In genomic region chr11:5858723-5859122, GRCm38 (mm10) we compare ENCODE assay signal across 24 mouse cellular contexts. TPM values are rescaled to one million over a fixed set of nuclear protein-coding genes. Genes with fewer than 3 reads are reported as not detected.
DNase-seq lines count a peak whose midpoint lies in the region; TF ChIP-seq lines count a peak whose summit lies in the region.
"Had no signal": no experiment of that assay in that cellular context is flagged by ENCODE, and none has a peak within 500 bp of the region (broad histone marks: within the 10 kb centered on the region; RNA-seq: fewer than 3 reads in every experiment).

No protein-coding gene starts in this region.

- H3K9ac ChIP-seq in liver, adult 2 months (ENCODE audit: low read depth, low read length) = no peak overlapping the region
- H3K9ac ChIP-seq: embryonic facial prominence, embryonic 15.5 days; forebrain, embryonic 15.5 days; liver, embryonic 15.5 days; neural tube, embryonic 15.5 days had no signal

- WGBS in liver, adult 2 months = 89% methylated on average over 1 of the region's 1 CpGs
- WGBS in forebrain, embryonic 10.5 days = 76% methylated on average over 1 of the region's 1 CpGs

- TF ChIP-seq CTCF in gastrocnemius, adult 2 months (IDR thresholded peaks at IDR 0.05) = peak; percentile 39
- TF ChIP-seq CTCF in liver, adult 2 months (IDR thresholded peaks at IDR 0.05; ENCODE audit: low read depth, low read length) = peak; percentile 40; the same call in 1 of the 2 replicates

- 0 out of 2 replicates have a peak, but pooled peaks cover 6% of the 10 kb centered on the region for H3K9me3 ChIP-seq in forebrain, embryonic 10.5 days
- H3K9me3 ChIP-seq: embryonic facial prominence, embryonic 15.5 days; forebrain, embryonic 15.5 days; liver, embryonic 15.5 days; neural tube, embryonic 15.5 days had no signal

- H3K27me3 ChIP-seq in liver, adult 2 months (ENCODE audit: control insufficient read depth, insufficient read depth, low read length) = peaks cover 2% of the 10 kb centered on the region; the same call in 1 of the 2 replicates
- peaks cover 44% of the 10 kb centered on the region for H3K27me3 ChIP-seq in forebrain, embryonic 10.5 days (ENCODE audit: poor library complexity, severe bottlenecking)
- H3K27me3 ChIP-seq: embryonic facial prominence, embryonic 15.5 days had no signal

- H3K79me2 ChIP-seq in liver, adult 2 months (ENCODE audit: control insufficient read depth, insufficient read depth, low read length) = no peaks in the 10 kb centered on the region

- TF ChIP-seq POLR2A in liver, adult 2 months (IDR thresholded peaks at IDR 0.05; ENCODE audit: extremely low read depth, insufficient read depth, low read length) = no peak

- H3K36me3 ChIP-seq in liver, adult 2 months (ENCODE audit: control insufficient read depth, insufficient read depth, low read length) = no peaks in the 10 kb centered on the region
- no peaks in the 10 kb centered on the region for H3K36me3 ChIP-seq in forebrain, embryonic 10.5 days (replicated peaks)
- H3K36me3 ChIP-seq: embryonic facial prominence, embryonic 15.5 days; forebrain, embryonic 15.5 days; hindbrain, embryonic 10.5 days; liver, embryonic 15.5 days; neural tube, embryonic 15.5 days had no signal

- intact Hi-C loops in gastrocnemius, adult 2 months (cut with DNase I) = no loop called here

- no peak for DNase-seq in gastrocnemius, adult 2 months
- no peak for DNase-seq in gastrocnemius, adult 8-10 months (ENCODE audit: low spot score in 2 of 2)
- no peak for DNase-seq in liver, adult 2 months (ENCODE audit: extremely low read depth, low read depth, low spot score)
- DNase-seq in liver = no peak
- peak; percentile 38 to 47 for DNase-seq in B cell, adult 2 months
- peak; percentile 72 for DNase-seq in R1 (ENCODE audit: low read depth, low spot score)
- no peak for DNase-seq in urinary bladder, postnatal 4 days (ENCODE audit: low spot score in 2 of 2)
- no peak for DNase-seq in forebrain, embryonic 10.5 days (ENCODE audit: extremely low spot score, low spot score)
- DNase-seq: adrenal gland, postnatal 25 days; gastrocnemius, postnatal 10 days; kidney, adult 18-20 months; retina, postnatal 1 day; spleen, adult 18-20 months had no signal

- no peak overlapping the region for H3K4me3 ChIP-seq in gastrocnemius, adult 2 months
- H3K4me3 ChIP-seq in liver, adult 2 months (ENCODE audit: insufficient read depth, low read depth, low read length) = no peak overlapping the region
- H3K4me3 ChIP-seq in forebrain, embryonic 10.5 days = no peak overlapping the region
- H3K4me3 ChIP-seq: embryonic facial prominence, embryonic 15.5 days; forebrain, embryonic 15.5 days; hindbrain, embryonic 10.5 days; liver, embryonic 15.5 days; neural tube, embryonic 15.5 days had no signal

- no peaks in the 10 kb centered on the region for H3K4me1 ChIP-seq in liver, adult 2 months (ENCODE audit: control insufficient read depth, insufficient read depth, low read length)
- peaks cover 30% of the 10 kb centered on the region for H3K4me1 ChIP-seq in forebrain, embryonic 10.5 days

- H3K27ac ChIP-seq in gastrocnemius, adult 2 months = peak overlapping the region; percentile 24; the same call in 1 of the 2 replicates
- H3K27ac ChIP-seq in liver, adult 2 months (replicated peaks; ENCODE audit: insufficient read depth, low read depth, low read length) = no peak overlapping the region
- no peak overlapping the region for H3K27ac ChIP-seq in forebrain, embryonic 10.5 days
- H3K27ac ChIP-seq: embryonic facial prominence, embryonic 15.5 days; forebrain, embryonic 15.5 days; hindbrain, embryonic 10.5 days; liver, embryonic 15.5 days; neural tube, embryonic 15.5 days had no signal

RNA-seq across cellular contexts. Expression of gene Aebp1, which starts 3.0 kb away (rescaled TPM):
- total RNA-seq in gastrocnemius, adult 2 months (2021) = 10 to 100 TPM; 52.8 to 72.3 TPM
- total RNA-seq in gastrocnemius, adult 8-10 months (2022) = 10 to 100 TPM; 50.7 to 96.4 (median 75.2) TPM
- 0.83 and 1.7 TPM in 2 replicates for total RNA-seq in liver, adult 2 months (2014; rRNA removed)
- 1.4 and 1.6 TPM in 2 replicates for polyA plus RNA-seq in liver, adult 2 months (2012; rRNA removed)
- 8.0 and 8.8 TPM in 2 replicates for polyA plus RNA-seq in forebrain, embryonic 10.5 days (2016; fragmentation: Nextera tagmentation; extraction: Ambion mirVana)
- total RNA-seq: monocyte, adult 5-6 weeks had no signal

RNA-seq across cellular contexts. Expression of gene Pold2, which starts 19.4 kb away (rescaled TPM):
- total RNA-seq in gastrocnemius, adult 2 months (2021) = 10 to 100 TPM; 39.7 to 48.5 TPM
- total RNA-seq in gastrocnemius, adult 8-10 months (2022) = 10 to 100 TPM; 44.6 to 47.3 (median 47.0) TPM
- total RNA-seq in liver, adult 2 months (2014; rRNA removed) = 10.7 and 22.1 TPM in 2 replicates
- 59.5 and 81.1 TPM in 2 replicates for polyA plus RNA-seq in liver, adult 2 months (2012; rRNA removed)
- polyA plus RNA-seq in forebrain, embryonic 10.5 days (2016; fragmentation: Nextera tagmentation; extraction: Ambion mirVana) = 158 and 163 TPM in 2 replicates

RNA-seq across cellular contexts. Expression of gene Polm, which starts 20.9 kb away (rescaled TPM):
- total RNA-seq in gastrocnemius, adult 2 months (2021) = 1 to 10 TPM; 1.7 to 3.1 TPM
- 1 to 10 TPM; 1.6 to 2.5 (median 2.0) TPM for total RNA-seq in gastrocnemius, adult 8-10 months (2022)
- 2.6 and 2.7 TPM in 2 replicates for total RNA-seq in liver, adult 2 months (2014; rRNA removed)
- 8.1 and 13.3 TPM in 2 replicates for polyA plus RNA-seq in liver, adult 2 months (2012; rRNA removed)
- 10.1 and 10.6 TPM in 2 replicates for polyA plus RNA-seq in forebrain, embryonic 10.5 days (2016; fragmentation: Nextera tagmentation; extraction: Ambion mirVana)

RNA-seq across cellular contexts. Expression of gene Myl7, which starts 39.9 kb away (rescaled TPM):
- not detected for total RNA-seq in gastrocnemius, adult 2 months (2021)
- not detected for total RNA-seq in gastrocnemius, adult 8-10 months (2022)
- total RNA-seq in liver, adult 2 months (2014; rRNA removed) = 0.65 and 0.67 TPM in 2 replicates
- polyA plus RNA-seq in liver, adult 2 months (2012; rRNA removed) = 0.55 and 0.64 TPM in 2 replicates
- polyA plus RNA-seq in forebrain, embryonic 10.5 days (2016; fragmentation: Nextera tagmentation; extraction: Ambion mirVana) = 2.6 and 3.1 TPM in 2 replicates
- total RNA-seq: adrenal gland, postnatal 25 days; gastrocnemius, postnatal 10 days; layer of hippocampus, adult 8-10 months; left cerebral cortex, postnatal 10 days; megakaryocyte, adult 5-6 weeks; monocyte, adult 5-6 weeks had no signal
- polyA plus RNA-seq: C2C12; cortical plate, adult 2 months had no signal

RNA-seq across cellular contexts. Expression of gene Pgam2, which starts 55.2 kb away (rescaled TPM):
- 1,000 to 10,000 TPM; 2,835 to 2,943 TPM for total RNA-seq in gastrocnemius, adult 2 months (2021)
- 1,000 to 10,000 TPM; 2,240 to 2,793 (median 2,573) TPM for total RNA-seq in gastrocnemius, adult 8-10 months (2022)
- total RNA-seq in liver, adult 2 months (2014; rRNA removed) = 0.13 and 0.92 TPM in 2 replicates
- not detected in 2 replicates for polyA plus RNA-seq in liver, adult 2 months (2012; rRNA removed)
- polyA plus RNA-seq in forebrain, embryonic 10.5 days (2016; fragmentation: Nextera tagmentation; extraction: Ambion mirVana) = 2.8 and 2.9 TPM in 2 replicates
- total RNA-seq: adrenal gland, postnatal 25 days; megakaryocyte, adult 5-6 weeks had no signal

Comparison
In these comparisons a context has a peak if more than half of its experiments do, and no peak if none do; other contexts are left out.
1. DNase-seq: peak in B cell, adult 2 months (2 of 2) and R1 (single experiment); none in gastrocnemius, adult 2 months (single experiment), gastrocnemius, adult 8-10 months (0 of 2), liver, adult 2 months (single experiment), liver (single experiment), urinary bladder, postnatal 4 days (0 of 2) and forebrain, embryonic 10.5 days (single experiment).
2. RNA of gene Aebp1, which starts 3.0 kb away (total RNA-seq): 50.7 to 96.4 TPM in gastrocnemius, adult 8-10 months and 52.8 to 72.3 TPM in gastrocnemius, adult 2 months; 0.83 to 1.7 TPM in liver, adult 2 months; every median in the first group is over 10 times any median in the second.